In the genomic region with DNA sequence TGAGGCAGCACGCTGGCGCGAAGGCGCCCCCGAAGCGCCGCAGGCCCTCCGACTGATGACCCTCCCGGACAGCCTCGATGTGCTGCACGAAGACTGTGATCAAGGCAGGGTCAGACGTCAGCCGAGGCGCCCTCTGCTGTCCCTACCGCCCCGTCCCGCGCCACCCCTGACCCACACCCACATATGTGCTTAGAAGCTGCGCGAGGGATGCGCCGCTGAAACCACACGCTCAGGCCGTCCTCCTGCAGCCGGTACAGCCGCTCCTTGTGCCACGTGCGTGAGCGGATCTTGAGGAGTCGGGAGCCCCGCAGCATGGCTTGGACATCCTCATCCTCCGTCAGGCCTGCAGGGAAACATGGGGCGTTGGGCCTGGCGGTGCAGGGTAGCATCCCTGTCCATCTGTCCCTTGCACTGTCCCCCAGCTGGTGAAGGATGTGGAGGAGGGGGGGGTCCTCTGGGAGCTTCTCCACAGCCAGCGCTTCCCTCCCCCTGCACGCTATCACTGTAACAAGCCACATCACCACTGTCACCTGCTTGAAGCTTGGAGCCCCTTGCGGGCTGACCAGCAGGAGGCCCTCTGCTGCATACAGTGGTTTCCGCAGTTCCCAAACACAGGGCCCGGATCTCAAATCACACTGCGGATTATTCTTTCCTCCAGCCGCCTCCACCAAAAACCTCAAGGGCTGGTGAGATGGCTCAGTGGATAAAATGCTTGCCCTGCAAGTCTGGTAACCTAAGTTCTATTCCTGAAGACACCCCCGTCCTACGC, we compare ENCODE assay signal across 1 mouse cellular context.
TF ChIP-seq lines count a peak whose summit lies in the region.

No protein-coding gene starts in this region.

TF ChIP-seq in ES-E14, 5 proteins besides CTCF, POLR2A, EP300 and RAD21:
- TF ChIP-seq MAFK (IDR thresholded peaks at IDR 0.05; ENCODE audit: insufficient read depth, low read depth, low read length), result no peak
- no peak for TF ChIP-seq ZNF384 (IDR thresholded peaks at IDR 0.05; ENCODE audit: low read depth, low read length)
- TF ChIP-seq ZC3H11A (IDR thresholded peaks at IDR 0.05; ENCODE audit: borderline replicate concordance, low read depth, low read length), result no peak
- no peak for TF ChIP-seq HCFC1 (IDR thresholded peaks at IDR 0.05; ENCODE audit: borderline replicate concordance, insufficient read depth, low read length)
- TF ChIP-seq CHD2 (IDR thresholded peaks at IDR 0.05; ENCODE audit: low read depth, low read length), result no peak
TF ChIP-seq in ES-E14: peak in this region for 0.
